Mouse (Mus musculus) heart, adult 2 months (tissue): ENCODE results near the gene Disp2. TPM values are rescaled to one million over a fixed set of nuclear protein-coding genes. Genes with fewer than 3 reads are reported as not detected.

Source experiments
- DNase-seq, 2 experiments: peaks; one replicate each; pipeline ENCODE4 v3.0.0; 2021
- H3K27ac ChIP-seq: fragments of 200-600 bp; 2 replicates; pipeline ENCODE4 v1.8.1; 2022
- H3K27me3 ChIP-seq: fragments of 200-500 bp; 2 replicates; pipeline ENCODE4 v1.6.1; 2012; ENCODE audit warnings: mild to moderate bottlenecking, low read length, inconsistent platforms, mixed read lengths; ENCODE audit not compliant: control insufficient read depth, insufficient read depth
- H3K36me3 ChIP-seq: fragments of 200-500 bp; 2 replicates; pipeline ENCODE4 v1.6.1; 2012; ENCODE audit warnings: low read length, inconsistent platforms; ENCODE audit not compliant: control insufficient read depth, insufficient read depth
- H3K4me1 ChIP-seq: fragments of 200-500 bp; 2 replicates; pipeline ENCODE4 v1.6.1; 2011; ENCODE audit warnings: low read length; ENCODE audit not compliant: control insufficient read depth, insufficient read depth
- H3K4me3 ChIP-seq: fragments of 200-600 bp; 2 replicates; pipeline ENCODE4 v1.8.1; 2022
- H3K79me2 ChIP-seq: fragments of 200-500 bp; replicated peaks from 2 replicates; pipeline ENCODE4 v1.6.1; 2012; ENCODE audit warnings: mild to moderate bottlenecking, inconsistent platforms, low read length, moderate library complexity, mixed read lengths; ENCODE audit not compliant: control insufficient read depth, insufficient read depth
- H3K9ac ChIP-seq: fragments of 200-500 bp; 2 replicates; pipeline ENCODE4 v1.6.1; 2012; ENCODE audit warnings: low read depth, mild to moderate bottlenecking, control low read depth, inconsistent platforms, low read length, mixed read lengths
- CTCF ChIP-seq: fragments of 200-600 bp; IDR thresholded peaks from 2 replicates; pipeline ENCODE4 v1.8.1; 2022; ENCODE audit warnings: antibody characterized with exemption, mild to moderate bottlenecking, moderate library complexity
- EP300 ChIP-seq: fragments of 200-500 bp; IDR thresholded peaks from 2 replicates; pipeline ENCODE4 v1.6.1; 2011; ENCODE audit warnings: low read depth, low read length, control low read depth; ENCODE audit not compliant: insufficient read depth
- POLR2A ChIP-seq: fragments of 200-500 bp; IDR thresholded peaks from 2 replicates; pipeline ENCODE4 v1.6.1; 2011; ENCODE audit warnings: mild to moderate bottlenecking, low read depth, low read length, control low read depth; ENCODE audit not compliant: insufficient read depth
- WGBS: fragments of 180-500 bp; shearing (Covaris S2); methylation state at CpG from one replicate; pipeline ENCODE4 v1.1.7; 2018; 5-methylcytosine and 5-hydroxymethylcytosine counted together
- intact Hi-C: fragments of 180-260 bp; cut with DNase I; formaldehyde crosslinking; loops from one replicate; pipeline ENCODE4 v1.15.1; 2025
- long read RNA-seq: library from polyadenylated mRNA; stranded (forward); transcript quantifications from one replicate; pipeline ENCODE4 v2.0.0, GENCODE M21; 2021
- polyA plus RNA-seq: library from polyadenylated mRNA; depleted of rRNA; stranded (reverse); fragments of >200 nt; gene quantifications from 2 replicates; pipeline ENCODE4 v1.2.3, GENCODE M21; 2012; rRNA removed
- total RNA-seq, 2 experiments: library from RNA; stranded (reverse); gene quantifications; 2 replicates each; pipeline ENCODE4 v1.2.3; 2021

Gene Disp2
- total RNA-seq (under 1 TPM in 1 of 2 experiments, not detected in 1; 0.11 TPM), polyA plus RNA-seq (0.39 and 0.53 TPM in 2 replicates)
- long read RNA-seq, result 0 reads

GRCm38 (mm10) chr2:118779504-118780480 lies at the start of gene Disp2:
TSS of gene Disp2 (plus strand) at chr2:118779719.
- peak; percentile 71 for TF ChIP-seq CTCF
- peak; percentile 56; the same call in 1 of the 2 replicates for TF ChIP-seq EP300
- TF ChIP-seq POLR2A, result 0 out of 2 replicates have a peak, but pooled peaks have one; percentile 36
- Histone ChIP-seq H3K9ac (no peak within 1 kb of the TSS), H3K79me2 (no peaks in the 10 kb centered on the region), H3K27me3 (no peaks in the 10 kb centered on the region), H3K27ac (no peak within 1 kb of the TSS), H3K36me3 (no peaks in the 10 kb centered on the region), H3K4me3 (peak within 1 kb of the TSS; percentile 36), H3K4me1 (peaks cover 2% of the 10 kb centered on the region; the same call in 1 of the 2 replicates)
- WGBS, result 11% methylated on average over 39 of the region's 39 CpGs
- DNase-seq, result peak; percentile 92 to 93
- intact Hi-C loops, result loop anchor here (1.0 kb wide), 1 partner anchor 36 kb away; no protein-coding TSS in a partner anchor

DNA sequence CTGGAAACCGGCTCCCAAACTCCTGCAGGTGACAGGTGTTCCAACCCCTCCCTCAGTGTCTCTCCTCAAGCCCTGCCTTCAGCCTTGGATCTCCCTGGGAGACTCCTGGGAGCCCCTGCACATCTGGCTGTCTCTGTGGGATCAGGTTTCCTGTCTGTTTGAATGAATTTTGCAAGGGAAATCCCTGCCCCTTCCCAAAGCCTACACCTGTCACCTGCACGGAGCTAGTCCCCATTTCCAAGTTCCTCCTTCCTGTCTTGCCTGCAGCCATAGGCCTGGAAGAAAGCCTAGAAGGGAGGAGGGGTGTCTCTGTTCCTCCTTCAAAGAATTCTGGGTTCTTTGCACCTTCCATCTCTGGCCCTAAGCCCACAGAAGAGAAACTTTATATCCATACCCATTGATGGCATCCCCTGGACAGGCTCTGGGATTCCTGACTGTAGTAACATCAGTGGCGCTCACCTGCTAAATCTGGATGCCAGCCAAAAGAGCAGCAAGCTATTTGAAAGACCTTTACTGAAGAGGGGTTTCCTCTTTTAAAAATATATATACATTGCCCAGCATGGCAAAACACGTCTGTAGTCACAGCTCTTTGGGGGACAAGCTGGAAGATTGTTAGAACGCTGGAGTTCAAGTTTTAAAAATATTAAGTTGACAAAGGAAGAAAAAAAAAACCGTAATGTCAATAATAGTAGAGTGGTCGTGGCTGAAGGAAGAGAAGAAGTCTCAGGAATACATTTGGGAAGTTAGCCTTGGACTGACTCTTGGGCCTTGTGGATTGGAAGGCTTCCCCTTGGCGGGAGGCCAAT lies 49.5 kb upstream of the Disp2 start:
- WGBS, result 31% methylated on average over 8 of the region's 8 CpGs
- TF ChIP-seq CTCF, result no peak
- no peak for TF ChIP-seq POLR2A
- TF ChIP-seq EP300, result no peak

DNA sequence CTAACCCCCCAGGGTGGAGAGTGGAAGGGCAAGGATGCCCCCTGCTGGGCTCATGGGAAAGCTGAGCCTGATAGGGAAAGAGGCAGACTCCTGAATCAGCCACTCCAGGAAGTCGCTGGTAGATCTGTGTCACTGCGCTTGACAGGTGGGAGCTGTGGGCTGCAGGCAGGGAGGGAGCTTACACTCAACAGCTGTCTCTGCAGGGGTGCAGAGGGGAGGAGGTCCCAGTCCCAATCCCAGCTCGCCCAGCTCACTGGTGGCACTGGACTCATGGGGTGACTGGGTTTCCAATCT lies 49.0 kb upstream of the Disp2 start:
- WGBS, result 14% methylated on average over 3 of the region's 3 CpGs
- no peaks in the 10 kb centered on the region for H3K79me2 ChIP-seq
- H3K4me1 ChIP-seq, result no peaks in the 10 kb centered on the region
- TF ChIP-seq EP300, result peak; percentile 88
- TF ChIP-seq CTCF, result peak; percentile 87
- TF ChIP-seq POLR2A, result no peak
- peak; percentile 78 to 79 for DNase-seq
- H3K27ac ChIP-seq, result no peak overlapping the region
- H3K36me3 ChIP-seq, result no peaks in the 10 kb centered on the region
- intact Hi-C loops, result loop anchor here (1.0 kb wide), 2 partner anchors 30 to 92 kb away; no protein-coding TSS in a partner anchor
- no peak overlapping the region for H3K4me3 ChIP-seq
- H3K9ac ChIP-seq, result no peak overlapping the region
- no peaks in the 10 kb centered on the region for H3K27me3 ChIP-seq

More for the DNA sequence above, 49.5 kb upstream of the Disp2 start:
- no peaks in the 10 kb centered on the region for H3K79me2 ChIP-seq
- no peaks in the 10 kb centered on the region for H3K36me3 ChIP-seq
- H3K4me3 ChIP-seq, result no peak overlapping the region
- intact Hi-C loops, result loop anchor here (1.0 kb wide), 2 partner anchors 30 to 92 kb away; no protein-coding TSS in a partner anchor
- no peak overlapping the region for H3K27ac ChIP-seq
- H3K4me1 ChIP-seq, result no peaks in the 10 kb centered on the region
- peak in 1 of 2 experiments; percentile 17 for DNase-seq
- no peaks in the 10 kb centered on the region for H3K27me3 ChIP-seq
- H3K9ac ChIP-seq, result no peak overlapping the region

- DNase-seq, result peak in 1 of 2 experiments; percentile 6
- TF ChIP-seq CTCF (no peak), EP300 (no peak), POLR2A (no peak)
- H3K4me1 ChIP-seq, result no peaks in the 10 kb centered on the region
- no peaks in the 10 kb centered on the region for H3K79me2 ChIP-seq
- intact Hi-C loops, result no loop called here
- H3K36me3 ChIP-seq, result no peaks in the 10 kb centered on the region
- H3K4me3 ChIP-seq, result no peak overlapping the region
- H3K27me3 ChIP-seq, result no peaks in the 10 kb centered on the region
- H3K9ac ChIP-seq, result no peak overlapping the region
- no peak overlapping the region for H3K27ac ChIP-seq
- 80% methylated on average over 5 of the region's 5 CpGs for WGBS
Observed at GRCm38 (mm10) chr2:118731981-118732380, 47.5 kb upstream of the Disp2 start.

DNA sequence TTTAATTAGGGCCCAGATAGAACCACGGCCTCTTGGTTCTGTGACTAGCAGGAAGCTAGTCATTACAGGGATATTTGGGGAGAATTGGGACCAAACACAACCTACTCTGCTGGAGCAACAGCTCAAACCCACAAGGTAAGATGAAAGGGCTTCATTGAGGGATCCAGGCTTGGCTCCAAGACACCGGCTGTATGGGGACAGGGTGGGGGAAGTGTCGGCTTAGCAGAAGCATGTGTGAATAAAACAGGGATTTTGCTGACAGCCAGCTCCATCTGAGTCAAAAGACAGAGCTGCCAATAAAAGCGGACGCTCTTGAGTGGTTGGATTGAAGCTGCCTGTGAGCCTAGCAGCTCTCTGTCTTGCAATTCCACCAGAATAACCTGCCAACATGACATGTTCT lies 46.2 kb upstream of the Disp2 start:
- WGBS, result 52% methylated on average over 5 of the region's 5 CpGs

More for the DNA sequence above, 46.2 kb upstream of the Disp2 start:
- H3K9ac ChIP-seq, result no peak overlapping the region
- H3K27ac ChIP-seq, result no peak overlapping the region
- H3K4me1 ChIP-seq, result no peaks in the 10 kb centered on the region
- H3K36me3 ChIP-seq, result no peaks in the 10 kb centered on the region
- no peaks in the 10 kb centered on the region for H3K79me2 ChIP-seq
- no peaks in the 10 kb centered on the region for H3K27me3 ChIP-seq
- H3K4me3 ChIP-seq, result no peak overlapping the region
- peak in 1 of 2 experiments; percentile 7 for DNase-seq
- intact Hi-C loops, result no loop called here
- TF ChIP-seq POLR2A, result no peak
- TF ChIP-seq CTCF, result no peak
- no peak for TF ChIP-seq EP300
